Mouse (Mus musculus) liver, embryonic 16.5 days (tissue): ENCODE measurements around the gene Gxylt1. TPM values are rescaled to one million over a fixed set of nuclear protein-coding genes. Genes with fewer than 3 reads are reported as not detected.

ENCODE experiments used
- ATAC-seq: fragments of 200-750 bp; cut with Nextera tagmentation; 2 replicates; pipeline ENCODE4 v1.8.0; 2017; ENCODE audit warnings: low read depth, mild to moderate bottlenecking, moderate number of reproducible peaks, moderate library complexity
- H3K27ac ChIP-seq: fragments of 300-500 bp; sonication (generic); 2 replicates; pipeline ENCODE4 v1.5.1; 2014; ENCODE audit warnings: mild to moderate bottlenecking, low read length
- H3K27me3 ChIP-seq: fragments of 300-500 bp; sonication (generic); 2 replicates; pipeline ENCODE4 v1.6.1; 2014; ENCODE audit warnings: low read depth, low read length, mixed read lengths; ENCODE audit not compliant: control insufficient read depth, insufficient read depth
- H3K36me3 ChIP-seq: fragments of 300-500 bp; sonication (generic); 2 replicates; pipeline ENCODE4 v1.6.1; 2014; ENCODE audit warnings: mild to moderate bottlenecking; ENCODE audit not compliant: control insufficient read depth, insufficient read depth
- H3K4me1 ChIP-seq: fragments of 300-500 bp; sonication (generic); 2 replicates; pipeline ENCODE4 v1.6.1; 2014; ENCODE audit warnings: low read depth, low read length, mixed read lengths; ENCODE audit not compliant: control insufficient read depth
- H3K4me2 ChIP-seq: fragments of 300-500 bp; sonication (generic); 2 replicates; pipeline ENCODE4 v1.6.1; 2014; ENCODE audit warnings: low read depth, low read length, mixed read lengths
- H3K4me3 ChIP-seq: fragments of 300-500 bp; sonication (generic); 2 replicates; pipeline ENCODE4 v1.5.1; 2014; ENCODE audit warnings: low read depth, mild to moderate bottlenecking, low read length
- H3K9ac ChIP-seq: fragments of 300-500 bp; sonication (generic); 2 replicates; pipeline ENCODE4 v1.6.1; 2014; ENCODE audit warnings: low read depth, low read length
- H3K9me3 ChIP-seq: fragments of 300-500 bp; sonication (generic); replicated peaks from 2 replicates; pipeline ENCODE4 v1.6.1; 2016; ENCODE audit warnings: low read length; ENCODE audit not compliant: control insufficient read depth
- WGBS: fragments of 180-500 bp; shearing (Covaris S2); extraction: QIAGEN DNeasy Blood & Tissue Kit; methylation state at CpG from one replicate; pipeline ENCODE4 v1.1.7; 2014; ENCODE audit not compliant: insufficient replicate concordance; 5-methylcytosine and 5-hydroxymethylcytosine counted together
- polyA plus RNA-seq: library from polyadenylated mRNA; unstranded; fragments of >200 nt; fragmentation: Nextera tagmentation; extraction: Ambion mirVana; gene quantifications from 2 replicates; pipeline ENCODE4 v1.2.1, GENCODE M21; 2015

Gxylt1 gene
- polyA plus RNA-seq, 1 experiment from 2014 or later: 2.8 TPM

DNA sequence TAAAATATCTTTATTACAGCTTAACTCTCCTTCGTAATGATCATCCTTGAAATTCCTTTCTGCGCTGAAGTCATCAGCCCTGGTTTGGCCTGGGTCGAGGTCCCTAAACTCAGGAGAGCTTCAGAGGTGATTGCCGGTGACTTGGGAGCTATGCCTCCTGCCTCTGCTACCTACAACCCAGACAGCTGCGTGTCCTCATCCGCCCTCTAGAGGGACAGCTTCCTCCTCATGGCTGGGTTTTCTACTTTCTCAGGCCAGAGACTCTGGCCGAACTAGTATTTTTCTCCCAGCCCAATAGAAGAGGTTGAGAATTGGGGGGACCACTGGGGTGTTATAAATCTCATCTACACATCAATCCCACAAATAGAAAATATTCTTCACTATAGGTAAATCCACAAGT, 52.5 kb downstream of the Gxylt1 start:
- no peak overlapping the region for H3K9ac ChIP-seq
- H3K27me3 ChIP-seq: no peaks in the 10 kb centered on the region
- H3K27ac ChIP-seq: no peak overlapping the region
- H3K4me1 ChIP-seq: no peaks in the 10 kb centered on the region
- ATAC-seq: no peak
- H3K9me3 ChIP-seq: no peaks in the 10 kb centered on the region
- no peaks in the 10 kb centered on the region for H3K36me3 ChIP-seq
- no peak overlapping the region for H3K4me3 ChIP-seq
- H3K4me2 ChIP-seq: no peak overlapping the region
- WGBS: 43% methylated on average over 7 of the region's 7 CpGs

- 62% methylated on average over 9 of the region's 9 CpGs for WGBS
- Histone ChIP-seq H3K4me3 (no peak overlapping the region), H3K27ac (no peak overlapping the region), H3K9ac (no peak overlapping the region), H3K36me3 (no peaks in the 10 kb centered on the region), H3K27me3 (no peaks in the 10 kb centered on the region), H3K4me1 (no peaks in the 10 kb centered on the region), H3K4me2 (no peak overlapping the region), H3K9me3 (no peaks in the 10 kb centered on the region)
- no peak for ATAC-seq
Observed at GRCm38 (mm10) chr15:93212617-93213016, 62.4 kb downstream of the Gxylt1 start.

DNA sequence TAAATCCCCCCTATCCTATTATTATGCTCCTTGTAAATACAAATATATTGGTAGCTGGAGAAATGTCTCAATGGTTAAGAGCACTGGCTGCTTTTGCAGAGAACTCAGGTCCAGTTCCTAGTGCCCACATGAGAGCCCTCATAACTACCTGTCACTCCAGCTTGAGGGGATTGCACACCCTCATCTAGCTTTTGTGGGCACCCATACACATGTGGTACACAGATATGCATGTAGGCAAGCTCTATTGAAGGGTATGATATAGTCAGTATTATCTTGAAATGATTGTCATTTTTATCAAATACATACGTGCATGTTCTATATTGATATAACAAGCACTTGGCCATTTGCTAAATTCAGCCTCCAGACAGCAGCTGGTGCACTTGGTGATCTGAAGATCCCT, 70.1 kb downstream of the Gxylt1 start:
- Histone ChIP-seq H3K9ac (no peak overlapping the region), H3K36me3 (no peaks in the 10 kb centered on the region), H3K27me3 (no peaks in the 10 kb centered on the region), H3K4me1 (no peaks in the 10 kb centered on the region), H3K27ac (no peak overlapping the region), H3K9me3 (no peaks in the 10 kb centered on the region), H3K4me2 (no peak overlapping the region), H3K4me3 (no peak overlapping the region)
- WGBS: 32% methylated on average over 1 of the region's 1 CpGs
- no peak for ATAC-seq

GRCm38 (mm10) chr15:93201956-93202355, 73.0 kb downstream of the Gxylt1 start:
- WGBS: 40% methylated on average over 5 of the region's 5 CpGs
- ATAC-seq: no peak
- Histone ChIP-seq H3K9me3 (no peaks in the 10 kb centered on the region), H3K36me3 (no peaks in the 10 kb centered on the region), H3K27ac (no peak overlapping the region), H3K4me2 (no peak overlapping the region), H3K9ac (no peak overlapping the region), H3K27me3 (no peaks in the 10 kb centered on the region), H3K4me3 (no peak overlapping the region), H3K4me1 (no peaks in the 10 kb centered on the region)

DNA sequence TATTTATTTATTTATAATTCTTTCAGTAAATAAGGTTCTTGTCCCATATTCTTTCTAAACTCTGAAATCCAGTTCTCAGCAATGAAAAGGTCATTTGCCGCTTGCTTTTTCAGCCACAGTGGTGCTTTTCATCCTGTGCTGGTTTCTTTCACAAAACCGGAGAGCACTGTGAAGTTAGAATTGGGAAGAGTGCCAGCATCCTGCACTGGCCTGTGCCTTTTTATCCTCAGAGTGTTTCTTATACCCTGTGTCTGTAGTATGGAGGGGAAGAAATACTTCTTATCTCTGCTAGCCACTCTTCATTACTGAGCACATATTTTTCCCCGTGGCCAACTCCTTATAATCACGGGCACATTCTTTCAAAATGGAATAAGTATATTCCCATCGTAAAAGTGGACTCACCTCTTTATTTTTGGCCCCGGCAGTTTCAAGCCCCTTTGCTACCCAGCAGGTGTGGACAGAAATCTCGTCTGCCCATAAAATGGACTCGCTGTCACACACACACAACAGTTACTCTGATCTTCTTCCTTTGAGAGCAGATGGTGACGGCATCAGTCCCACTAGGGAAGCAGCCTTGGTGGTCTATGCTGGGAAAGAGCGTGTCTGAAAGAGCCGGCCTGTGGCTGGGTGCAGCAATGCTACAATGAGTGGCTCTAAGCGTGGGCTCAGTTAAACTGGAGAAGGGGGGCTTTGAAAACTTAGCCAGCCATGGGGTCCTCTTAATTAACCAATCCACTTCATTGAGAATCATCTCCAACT, 83.4 kb downstream of the Gxylt1 start:
- Histone ChIP-seq H3K4me3 (no peak overlapping the region), H3K27me3 (no peaks in the 10 kb centered on the region), H3K36me3 (no peaks in the 10 kb centered on the region), H3K9me3 (peaks cover 6% of the 10 kb centered on the region; the same call in 1 of the 2 replicates), H3K4me1 (no peaks in the 10 kb centered on the region), H3K9ac (no peak overlapping the region), H3K27ac (no peak overlapping the region), H3K4me2 (no peak overlapping the region)
- 62% methylated on average over 12 of the region's 12 CpGs for WGBS
- ATAC-seq: no peak

Other genes with a start within 250 kb of the Gxylt1 start
- gene Yaf2, start 61.8 kb upstream of the Gxylt1 start, polyA plus RNA-seq: 11.9 and 12.9 TPM in 2 replicates
- gene Zcrb1, start 123.2 kb upstream of the Gxylt1 start, polyA plus RNA-seq: 53.0 and 62.8 TPM in 2 replicates
- gene Pphln1, start 123.2 kb upstream of the Gxylt1 start, polyA plus RNA-seq: 14.2 and 14.5 TPM in 2 replicates